Mouse (Mus musculus): ENCODE measurements around the gene Rftn1. TPM values are rescaled to one million over a fixed set of nuclear protein-coding genes. Genes with fewer than 3 reads are reported as not detected.
"Not testable (repeated sequence)": the region's sequence is repeated elsewhere in the genome, so short reads cannot be mapped to it uniquely, and the experiment has no call there.

Rftn1 gene
- 10 to 100 TPM; 52.4 to 53.7 TPM for total RNA-seq (2021)
- long read RNA-seq, experiment 1, full-length matches to known transcripts: 110 of 126 reads
- long read RNA-seq, experiment 1, partial matches to known transcripts: 5 of 126 reads
- long read RNA-seq, experiment 1, other reads (novel, unspliced or antisense): 11 of 126 reads
- long read RNA-seq, experiment 2, full-length matches to known transcripts: 112 of 131 reads
- long read RNA-seq, experiment 2, partial matches to known transcripts: 7 of 131 reads
- long read RNA-seq, experiment 2, other reads (novel, unspliced or antisense): 12 of 131 reads

DNA sequence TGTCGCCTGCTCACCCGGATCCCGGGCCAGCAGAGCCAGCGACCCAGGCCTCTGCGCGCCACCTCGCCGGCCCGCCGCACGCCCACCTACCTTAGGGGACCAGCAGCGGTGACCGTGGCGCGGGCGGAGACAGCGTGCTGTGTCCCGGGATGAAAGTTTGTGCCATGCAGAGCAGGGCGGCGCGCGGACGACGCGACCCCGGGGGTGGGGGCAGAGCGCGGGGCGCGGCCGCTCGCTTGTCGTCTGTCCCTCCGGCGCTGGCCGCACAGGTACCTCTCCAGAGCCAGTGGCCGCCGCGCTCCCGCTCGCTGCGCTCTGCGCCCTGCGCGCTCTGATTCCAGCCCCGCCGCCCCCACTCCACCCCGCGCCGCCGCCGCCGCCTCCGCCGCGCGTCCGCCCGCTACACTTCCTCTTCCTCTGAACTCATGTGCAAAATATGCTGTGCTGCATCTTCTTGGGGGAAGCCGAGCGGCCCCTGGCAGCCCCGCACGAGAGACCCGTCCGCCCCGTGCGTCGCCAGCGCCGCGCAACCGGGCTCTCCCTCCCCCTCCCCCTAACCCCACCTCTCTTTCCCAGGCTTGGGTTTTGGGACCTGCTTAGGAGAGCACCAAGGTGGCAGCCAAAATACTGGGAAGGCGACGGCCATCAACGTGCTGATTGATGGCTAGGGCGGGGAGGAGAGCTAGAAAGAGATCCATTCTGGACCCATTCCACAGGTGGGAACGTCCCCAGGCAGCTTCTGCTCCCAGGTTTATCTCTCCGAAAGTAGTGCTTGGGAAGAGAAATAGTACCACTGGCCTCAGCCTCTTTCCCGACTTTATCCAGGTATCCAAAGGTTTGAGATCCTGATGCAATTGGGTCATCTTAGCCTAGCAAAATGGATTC lies at the start of gene Rftn1:
TSS of gene Rftn1 (minus strand) at position 544 of the 885 bp plus-strand sequence.
- peak; percentile 80 to 83 for DNase-seq
- intact Hi-C loops (cut with DNase I): loop anchor here (1.0 to 2.0 kb wide), 2 partner anchors 222 to 239 kb away; no protein-coding TSS in a partner anchor

DNA sequence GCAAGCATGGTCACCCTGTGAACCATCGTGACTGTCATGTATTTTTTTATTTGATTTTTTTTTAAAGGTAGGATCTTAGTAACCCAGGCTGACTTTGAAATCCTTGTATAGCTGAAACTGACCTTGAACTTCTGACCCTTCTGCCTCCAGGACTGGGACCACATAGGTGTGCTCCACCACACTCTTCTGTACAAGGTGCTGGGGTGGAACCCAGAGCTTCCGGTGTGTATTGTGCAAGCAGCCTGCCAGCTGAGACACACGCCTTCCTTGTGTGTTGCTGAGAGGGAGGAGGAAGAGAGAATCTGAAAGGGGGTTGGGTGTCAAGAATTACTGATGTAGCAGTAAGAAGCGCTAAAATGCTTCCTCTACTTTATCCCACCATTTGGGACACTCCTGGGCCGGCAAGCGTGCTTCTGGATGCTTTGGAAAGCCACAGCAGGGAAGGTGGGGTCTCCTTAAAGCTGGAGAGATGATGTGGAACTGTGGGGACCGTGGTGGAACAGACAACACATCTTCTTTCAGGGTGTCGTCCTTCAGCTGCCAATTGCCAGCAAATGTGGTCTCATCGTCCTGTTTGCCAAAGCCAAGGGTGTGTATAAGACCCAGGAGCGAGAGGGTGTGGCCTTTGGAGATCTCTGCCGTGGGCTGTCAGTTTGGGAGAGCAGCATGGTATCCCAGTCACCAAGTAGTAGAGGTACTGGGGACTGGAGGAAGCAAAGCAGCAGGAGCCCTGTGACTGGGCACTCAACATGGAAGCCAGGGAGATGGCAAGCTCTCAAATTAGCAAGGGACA lies 47.5 kb upstream of the Rftn1 start:
- intact Hi-C loops (cut with DNase I): loop anchor here (1.0 to 10.0 kb wide), 5 partner anchors 39 to 303 kb away; no protein-coding TSS in a partner anchor
- no peak for DNase-seq

DNA sequence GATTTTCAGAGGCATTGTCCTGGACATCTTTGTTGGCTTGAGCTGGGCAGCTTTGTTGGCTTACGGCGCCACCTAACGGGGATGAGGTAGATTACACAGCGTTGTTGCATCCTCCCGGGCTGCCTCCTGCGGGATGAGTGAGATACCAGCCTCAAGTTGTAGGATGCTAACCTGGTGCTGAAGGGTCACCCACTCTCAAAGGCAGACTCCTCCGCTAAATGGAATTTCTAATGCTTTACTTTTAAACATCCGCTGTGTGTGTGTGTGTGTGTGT lies 46.9 kb upstream of the Rftn1 start:
- intact Hi-C loops (cut with DNase I): loop anchor here (1.0 to 10.0 kb wide), 4 partner anchors 39 to 286 kb away; no protein-coding TSS in a partner anchor
- DNase-seq: peak; percentile 85 to 90

DNA sequence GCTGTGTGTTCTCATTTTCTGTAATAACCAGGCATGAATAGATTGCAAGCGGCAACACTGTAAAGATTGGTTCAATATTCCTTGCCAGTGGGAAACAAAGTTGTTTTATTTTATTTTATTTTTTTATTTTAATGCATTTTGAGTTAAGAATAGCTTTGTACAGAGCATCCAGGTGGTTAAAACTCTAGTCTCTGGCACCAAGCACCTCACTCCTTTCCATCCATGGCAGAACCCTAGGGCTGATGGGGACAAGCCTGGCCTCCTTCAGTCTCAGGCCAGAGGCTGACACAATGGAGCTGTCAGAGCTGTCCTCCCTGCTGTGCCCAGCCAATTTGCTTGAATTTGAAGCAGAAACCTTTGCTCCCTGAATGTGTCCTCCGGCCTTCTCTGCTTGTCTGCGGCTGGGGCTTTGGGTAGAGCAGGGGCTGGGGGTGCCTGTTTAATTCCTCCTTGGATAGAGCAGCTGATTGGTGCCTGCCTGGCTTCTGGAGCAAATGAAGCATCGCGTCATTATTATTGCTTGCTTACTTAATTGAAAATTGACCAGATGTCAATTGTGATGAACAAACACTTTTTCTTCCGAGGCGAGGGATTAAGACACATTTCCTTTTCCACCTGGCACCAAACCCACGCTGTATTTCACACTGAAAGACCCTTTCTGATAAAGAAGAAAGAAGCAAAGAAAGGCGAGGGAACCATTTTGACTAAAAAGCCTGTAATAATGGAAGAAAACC lies 46.4 kb upstream of the Rftn1 start:
- intact Hi-C loops (cut with DNase I): loop anchor here (1.0 to 10.0 kb wide), 4 partner anchors 38 to 286 kb away; no protein-coding TSS in a partner anchor
- no peak for DNase-seq

DNA sequence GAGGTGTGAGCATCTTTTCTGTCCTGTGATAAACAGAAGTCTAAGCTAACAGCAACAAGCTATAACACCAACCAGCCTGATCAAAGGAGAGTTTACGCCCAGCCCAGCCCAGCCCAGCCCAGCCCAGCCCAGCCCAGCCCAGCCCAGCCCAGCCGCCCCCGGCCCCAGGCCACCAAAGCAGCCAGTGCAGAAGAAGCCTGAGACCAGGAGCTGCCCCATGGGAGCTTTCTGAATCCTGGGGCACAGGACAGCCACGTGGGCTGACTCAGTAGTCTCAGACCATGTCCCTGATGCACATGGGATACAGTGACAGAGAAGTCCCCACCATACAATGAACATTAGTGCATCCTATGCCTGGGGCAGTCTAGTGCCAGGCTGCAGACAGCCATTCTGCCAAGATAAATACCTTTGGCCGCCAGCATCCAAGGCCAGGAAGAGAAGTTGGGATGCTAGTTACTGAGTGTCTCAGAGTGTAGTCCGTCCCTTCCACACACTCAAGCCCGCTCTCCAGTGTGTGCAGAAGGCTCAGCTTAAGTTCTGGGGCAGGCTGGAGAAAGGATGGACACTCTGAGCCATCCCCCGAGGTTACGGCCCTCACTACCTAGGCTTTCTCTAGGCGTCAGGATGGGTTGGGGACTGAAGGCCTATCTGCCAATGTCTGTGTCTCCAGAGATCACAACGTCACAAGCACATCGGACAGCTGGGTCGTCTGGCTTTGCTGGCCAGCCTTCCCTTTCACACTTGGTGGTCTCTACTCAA lies 45.6 kb upstream of the Rftn1 start:
- intact Hi-C loops (cut with DNase I): loop anchor here (2.0 to 10.0 kb wide), 2 partner anchors 37 to 101 kb away; no protein-coding TSS in a partner anchor
- no peak for DNase-seq

DNA sequence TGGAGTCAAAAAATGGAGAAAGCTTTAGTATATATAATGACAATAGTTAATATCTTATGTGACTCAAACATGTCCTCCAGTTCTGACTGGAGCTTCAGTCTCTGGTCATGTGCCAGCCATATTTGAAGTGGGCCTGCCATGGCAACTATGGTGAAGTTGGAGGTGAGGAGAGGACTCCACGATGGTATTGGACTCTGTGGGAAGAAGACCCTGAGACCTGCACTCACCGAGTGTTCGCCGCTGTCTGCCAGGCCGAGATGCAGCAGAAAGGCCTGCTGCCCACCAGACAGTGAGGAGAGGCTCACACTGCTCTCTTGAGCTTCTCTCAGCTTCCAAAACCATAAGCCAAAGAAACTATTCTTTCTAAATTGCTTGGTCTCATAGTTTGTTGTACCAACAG lies 43.5 kb upstream of the Rftn1 start:
- no peak for DNase-seq
- intact Hi-C loops (cut with DNase I): loop anchor here (10.0 kb wide), 1 partner anchor 99 kb away; no protein-coding TSS in a partner anchor

DNA sequence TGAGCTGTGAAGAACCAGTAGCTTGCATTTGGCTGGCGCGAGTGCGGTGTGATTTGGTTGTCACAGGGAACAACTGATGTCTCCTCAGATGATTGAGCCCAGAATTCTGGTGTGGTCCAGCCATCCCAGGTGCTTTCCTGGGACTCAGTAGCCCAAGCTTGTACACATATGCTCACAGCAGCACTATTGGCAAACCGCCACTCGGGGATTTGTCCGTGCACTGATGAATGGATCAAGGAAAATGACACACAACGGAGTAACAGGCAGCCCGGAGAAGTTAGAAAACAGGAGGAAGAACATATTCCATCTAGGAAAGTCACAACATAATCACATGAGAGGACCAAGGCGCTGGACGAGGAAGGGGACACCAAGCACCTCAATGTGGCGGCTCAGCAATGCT lies 42.3 kb upstream of the Rftn1 start:
- intact Hi-C loops (cut with DNase I): loop anchor here (10.0 kb wide), 1 partner anchor 98 kb away; no protein-coding TSS in a partner anchor
- no peak for DNase-seq

DNA sequence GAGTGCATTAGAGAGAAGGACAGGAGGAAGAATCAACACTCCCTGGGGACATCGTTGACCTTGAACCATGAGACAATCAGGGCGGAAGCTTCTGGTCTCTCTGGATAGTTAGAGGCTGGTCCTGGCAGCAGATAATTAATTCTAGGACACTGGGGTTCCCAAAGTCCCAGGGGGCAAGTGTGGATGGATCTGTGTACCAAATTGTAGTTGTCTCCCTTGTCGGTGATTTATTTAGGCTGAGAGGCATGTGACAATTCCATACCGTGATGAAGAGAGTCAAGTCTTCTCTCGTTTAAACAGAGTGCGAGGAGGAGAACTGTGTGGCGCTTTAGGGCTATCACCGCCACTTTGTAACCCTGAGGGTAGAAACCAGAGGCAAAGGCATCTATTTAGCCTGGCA lies 40.7 kb upstream of the Rftn1 start:
- no peak for DNase-seq
- intact Hi-C loops (cut with DNase I): loop anchor here (10.0 kb wide), 1 partner anchor 96 kb away; no protein-coding TSS in a partner anchor

DNA sequence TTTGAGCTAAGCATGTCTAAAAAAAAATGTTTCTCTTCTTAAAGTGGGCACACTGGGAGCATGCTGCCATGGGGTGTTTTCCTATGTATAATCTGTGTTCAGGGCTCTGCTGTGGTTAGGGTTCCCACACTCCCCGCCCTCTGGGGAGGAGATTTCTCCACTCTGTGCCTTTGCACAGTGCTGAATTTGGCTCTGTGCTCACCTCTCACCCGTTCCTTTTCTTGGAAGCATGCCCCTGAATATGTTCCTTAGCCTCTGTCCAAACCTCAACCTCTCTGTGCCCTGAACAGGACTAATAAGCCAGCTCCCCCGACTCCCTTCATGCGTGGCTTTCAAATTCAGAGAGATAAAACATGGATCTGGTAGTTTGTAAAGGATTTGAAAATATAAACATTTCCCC lies 39.1 kb upstream of the Rftn1 start:
- DNase-seq: no peak

DNA sequence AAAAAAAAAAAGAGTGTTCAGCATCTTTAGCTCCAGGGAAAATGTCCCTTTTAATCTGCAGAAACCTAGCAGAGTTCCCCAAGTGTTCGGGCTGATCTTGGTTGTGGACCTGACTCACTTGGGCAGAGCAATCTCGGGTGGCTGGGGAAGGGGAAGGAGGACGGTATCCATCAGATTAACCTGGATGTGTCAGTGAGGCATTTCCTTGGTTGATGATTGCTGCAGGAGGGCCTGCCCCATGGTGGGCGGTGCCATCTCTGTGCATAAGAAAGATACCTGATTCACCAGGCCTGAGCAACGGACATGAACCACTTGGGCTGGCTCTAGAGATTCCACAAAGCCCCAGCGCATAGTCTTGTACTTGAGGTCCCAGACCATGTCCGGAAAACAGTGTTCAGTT lies 36.9 kb upstream of the Rftn1 start:
- DNase-seq: no peak
- intact Hi-C loops (cut with DNase I): no loop called here

More for the DNA sequence above, 39.1 kb upstream of the Rftn1 start:
- intact Hi-C loops (cut with DNase I): no loop called here

DNA sequence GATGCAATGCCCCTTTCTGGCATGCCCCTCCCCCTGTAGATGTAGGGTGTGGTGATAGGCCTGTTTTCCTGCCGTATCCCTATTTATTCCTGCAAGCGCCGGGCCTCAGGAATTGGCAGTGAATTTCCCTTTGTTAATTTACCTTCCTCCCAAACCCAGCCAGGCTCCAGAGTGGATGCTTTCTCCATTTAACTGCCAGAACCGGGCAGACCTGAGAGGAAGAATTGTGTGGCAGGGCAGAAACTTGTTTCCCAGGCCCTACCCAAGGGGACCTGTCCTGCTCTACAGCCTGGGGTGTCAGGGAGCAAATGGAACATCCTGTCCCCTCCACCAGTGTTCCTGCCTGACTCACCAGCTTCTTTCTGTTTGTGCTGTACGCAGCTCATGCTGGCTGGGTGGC lies 34.2 kb upstream of the Rftn1 start:
- DNase-seq: peak in 1 of 2 experiments; percentile 24
- intact Hi-C loops (cut with DNase I): no loop called here

DNA sequence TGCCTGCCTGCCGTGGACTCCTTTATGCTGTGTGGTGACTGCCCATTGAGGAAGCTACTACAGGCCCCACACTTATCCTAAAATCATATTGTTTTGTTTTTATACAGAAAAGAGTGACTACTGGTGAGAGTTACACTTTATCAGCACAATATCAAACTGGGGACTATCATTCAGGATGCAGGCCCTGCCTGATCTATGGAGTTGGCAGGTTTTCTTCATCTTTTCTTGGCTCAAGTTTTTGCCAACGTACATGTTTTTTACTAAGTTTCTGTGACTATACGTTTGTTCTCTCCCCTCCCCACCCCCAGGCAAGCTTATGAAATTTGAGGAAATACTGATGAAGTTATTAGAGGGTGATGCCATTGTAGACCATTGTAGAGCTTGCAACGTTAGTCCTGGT lies 27.5 kb upstream of the Rftn1 start:
- DNase-seq: no peak
- intact Hi-C loops (cut with DNase I): no loop called here

DNA sequence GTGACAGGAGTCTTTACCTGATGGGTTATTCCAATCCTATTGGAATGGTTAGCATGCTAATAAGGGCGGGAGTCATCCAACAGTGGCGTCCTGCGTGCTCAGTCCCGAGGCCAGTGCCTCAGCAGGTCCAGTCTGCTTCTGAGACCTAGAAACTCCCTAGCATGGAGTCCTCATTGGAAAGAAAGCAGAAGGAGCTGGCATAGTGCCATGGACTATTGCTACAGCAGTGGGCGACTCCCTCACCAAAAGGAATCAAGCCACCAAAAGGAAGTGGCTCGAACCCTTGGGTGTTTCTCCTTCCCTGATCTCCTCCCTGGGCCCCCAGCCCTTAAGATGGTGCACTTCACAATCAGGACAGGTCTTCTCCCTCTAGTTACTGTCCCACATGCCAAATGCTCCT lies 24.6 kb upstream of the Rftn1 start:
- intact Hi-C loops (cut with DNase I): no loop called here
- peak in 1 of 2 experiments; percentile 23 for DNase-seq

DNA sequence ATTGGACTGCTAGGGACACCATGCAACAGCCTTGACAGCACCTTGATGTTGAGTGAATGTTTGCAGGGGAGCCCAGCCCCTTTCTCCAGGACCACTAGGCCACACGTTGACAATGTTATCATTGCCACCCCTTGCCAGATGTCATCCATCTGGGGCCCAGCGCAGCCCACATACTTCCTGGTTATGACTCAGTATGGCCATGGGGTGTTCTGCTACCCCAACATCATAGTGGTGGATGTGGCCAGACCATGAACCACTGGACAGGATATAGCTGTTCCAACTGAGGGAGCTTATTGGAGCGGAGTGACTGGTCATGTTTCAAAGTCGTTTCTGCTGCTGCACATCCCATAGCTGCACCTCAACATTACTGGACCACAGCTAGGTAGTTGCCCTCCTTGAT lies 22.6 kb upstream of the Rftn1 start:
- no peak for DNase-seq
- intact Hi-C loops (cut with DNase I): no loop called here

DNA sequence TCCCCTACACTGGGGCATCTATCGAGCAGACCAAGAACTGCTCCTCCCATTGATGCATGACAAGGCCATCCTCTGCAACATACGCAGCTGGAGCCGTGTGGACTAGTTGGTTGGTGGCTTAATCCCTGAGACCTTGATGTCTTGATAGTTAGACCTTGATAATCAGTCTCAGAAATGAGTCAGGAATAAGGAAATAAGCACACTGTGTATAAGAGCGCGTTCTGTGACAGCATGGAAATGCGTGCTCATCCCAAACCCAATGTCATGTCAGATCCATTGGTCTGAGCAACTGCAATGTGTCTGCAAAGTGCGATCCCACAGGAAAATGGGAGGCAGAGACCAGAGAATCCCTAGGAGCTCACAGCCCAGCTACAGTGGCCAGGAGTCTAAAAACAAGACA lies 21.3 kb upstream of the Rftn1 start:
- intact Hi-C loops (cut with DNase I): no loop called here
- DNase-seq: no peak

DNA sequence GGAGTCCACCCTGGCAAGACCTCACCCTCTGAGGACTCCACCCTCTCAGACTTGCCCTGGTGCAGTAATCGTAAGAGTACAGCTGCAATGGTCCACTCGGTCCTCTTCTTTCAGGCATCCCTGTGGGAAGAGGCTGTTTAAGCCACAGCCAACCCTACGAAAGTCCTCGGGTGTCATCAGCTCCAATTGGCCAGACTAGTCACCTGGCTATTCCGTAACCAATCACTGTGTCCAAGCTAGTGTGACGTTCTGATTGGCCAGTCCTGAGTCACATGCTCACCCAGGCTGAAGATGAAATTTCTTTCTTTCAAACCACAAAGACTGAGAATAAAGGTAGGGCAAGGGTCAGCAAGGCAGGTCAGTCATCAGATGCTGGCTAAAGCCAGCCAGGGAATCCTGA lies 19.4 kb upstream of the Rftn1 start:
- no peak for DNase-seq
- intact Hi-C loops (cut with DNase I): no loop called here

DNA sequence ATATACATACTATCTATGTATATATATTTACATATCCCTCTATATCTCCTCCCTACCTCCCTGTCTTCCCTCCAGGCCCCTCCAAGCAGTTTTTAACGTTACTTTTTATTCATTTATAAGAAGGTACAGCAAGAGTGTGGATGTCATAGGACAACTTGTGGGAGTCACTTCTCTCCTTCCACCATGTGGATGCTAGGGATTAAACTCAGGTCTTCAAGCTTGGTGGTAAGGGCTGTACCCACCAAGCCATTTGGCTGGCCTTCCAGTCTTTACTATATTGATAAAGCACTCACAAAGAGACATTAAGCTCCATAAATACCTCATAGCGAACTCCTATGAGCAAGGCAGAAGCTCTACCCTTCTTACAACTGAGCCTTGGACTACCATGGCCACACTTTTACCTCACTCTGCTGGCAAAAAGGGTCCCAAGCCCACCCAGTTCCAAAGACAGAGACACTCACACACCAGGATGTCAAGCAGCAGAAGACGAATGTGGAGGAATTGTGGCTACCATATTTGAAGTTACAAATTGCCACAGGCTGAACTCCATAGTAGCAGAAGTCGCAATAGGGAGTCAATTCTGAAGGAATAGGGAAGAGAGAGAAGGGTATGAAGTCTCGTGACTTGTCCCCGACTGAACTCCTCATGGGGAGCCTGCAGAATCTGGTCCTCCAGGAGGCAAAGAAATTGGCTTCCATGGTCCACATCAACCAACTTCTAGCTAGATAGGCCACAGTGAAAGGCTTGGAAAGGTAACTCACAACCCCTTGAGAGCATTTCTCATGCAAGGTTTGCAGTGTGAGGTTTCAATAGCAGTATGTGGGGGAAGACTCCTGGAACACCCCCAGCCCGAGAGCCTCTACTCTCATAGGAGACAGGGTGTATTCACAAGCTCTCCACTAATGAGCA lies 17.9 kb upstream of the Rftn1 start:
- intact Hi-C loops (cut with DNase I): no loop called here
- no peak for DNase-seq

DNA sequence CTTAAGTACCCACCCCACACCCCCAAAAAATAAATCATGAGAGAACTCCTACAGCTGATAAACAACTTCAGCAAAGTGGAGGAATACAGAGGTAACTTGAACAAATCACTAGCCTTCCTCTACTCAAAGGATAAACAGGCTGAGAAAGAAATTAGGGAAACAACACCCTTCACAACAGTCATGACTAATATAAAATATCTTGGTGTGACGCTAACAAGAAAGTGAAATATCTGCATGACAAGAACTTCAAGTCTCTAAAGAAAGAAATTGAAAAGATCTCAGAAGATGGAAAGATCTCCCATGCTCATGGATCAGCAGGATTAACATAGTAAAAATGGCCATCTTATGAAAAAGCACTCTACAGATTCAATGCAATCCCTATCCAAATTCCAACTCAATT lies 15.8 kb upstream of the Rftn1 start:
- DNase-seq; intact Hi-C loops (cut with DNase I): not testable (repeated sequence)
